Mouse (Mus musculus) lung, postnatal 0 days (tissue): ENCODE measurements around the gene Mrps7. TPM values are rescaled to one million over a fixed set of nuclear protein-coding genes. Genes with fewer than 3 reads are reported as not detected.

Source experiments
- ATAC-seq: fragments of 200-750 bp; cut with Nextera tagmentation; 2 replicates; pipeline ENCODE4 v1.8.0; 2017; ENCODE audit warnings: moderate library complexity
- DNase-seq: peaks from one replicate; pipeline ENCODE4 v3.0.0-alpha.2; 2016; ENCODE audit warnings: low spot score
- H3K27ac ChIP-seq: fragments of 300-500 bp; sonication (generic); 2 replicates; pipeline ENCODE4 v1.5.1; 2014; ENCODE audit warnings: antibody characterized with exemption, mild to moderate bottlenecking, low read length, mixed read lengths
- H3K27me3 ChIP-seq: fragments of 300-500 bp; sonication (generic); replicated peaks from 2 replicates; pipeline ENCODE4 v1.6.1; 2014; ENCODE audit warnings: low read length, mixed read lengths; ENCODE audit not compliant: insufficient read depth
- H3K36me3 ChIP-seq: fragments of 300-500 bp; sonication (generic); 2 replicates; pipeline ENCODE4 v1.6.1; 2014; ENCODE audit warnings: low read length, mixed read lengths; ENCODE audit not compliant: insufficient read depth
- H3K4me1 ChIP-seq: fragments of 300-500 bp; sonication (generic); 2 replicates; pipeline ENCODE4 v1.6.1; 2014; ENCODE audit warnings: antibody characterized with exemption, low read depth, low read length, mixed read lengths; ENCODE audit not compliant: insufficient read depth
- H3K4me2 ChIP-seq: fragments of 300-500 bp; sonication (generic); replicated peaks from 2 replicates; pipeline ENCODE4 v1.6.1; 2014; ENCODE audit warnings: low read depth, mild to moderate bottlenecking, low read length, moderate library complexity, mixed read lengths
- H3K4me3 ChIP-seq: fragments of 300-500 bp; sonication (generic); 2 replicates; pipeline ENCODE4 v1.5.1; 2014; ENCODE audit warnings: low read depth, low read length
- H3K9ac ChIP-seq: fragments of 300-500 bp; sonication (generic); replicated peaks from 2 replicates; pipeline ENCODE4 v1.6.1; 2014; ENCODE audit warnings: low read depth, mild to moderate bottlenecking
- H3K9me3 ChIP-seq: fragments of 300-500 bp; sonication (generic); 2 replicates; pipeline ENCODE4 v1.6.1; 2016; ENCODE audit warnings: low read length, mixed read lengths
- CTCF ChIP-seq: IDR thresholded peaks from 2 replicates; pipeline ENCODE4 v1.5.1; 2016; ENCODE audit warnings: antibody characterized with exemption, mild to moderate bottlenecking
- EP300 ChIP-seq: IDR thresholded peaks from 2 replicates; pipeline ENCODE4 v1.6.1; 2016; ENCODE audit warnings: antibody characterized with exemption, mild to moderate bottlenecking, control low read depth
- WGBS: fragments of 180-500 bp; shearing (Covaris S2); extraction: QIAGEN DNeasy Blood & Tissue Kit; methylation state at CpG from one replicate; pipeline ENCODE4 v1.1.7; 2014; 5-methylcytosine and 5-hydroxymethylcytosine counted together
- polyA plus RNA-seq: library from polyadenylated mRNA; unstranded; fragments of >200 nt; fragmentation: Nextera tagmentation; extraction: Ambion mirVana; gene quantifications from 2 replicates; pipeline ENCODE4 v1.2.1, GENCODE M21; 2015

Mrps7 gene
- polyA plus RNA-seq, 1 experiment from 2014 or later: 47.4 TPM

- no peak overlapping the region for H3K4me2 ChIP-seq
- H3K36me3 ChIP-seq: peaks cover 13% of the 10 kb centered on the region; the same call in 1 of the 2 replicates
- no peak overlapping the region for H3K4me3 ChIP-seq
- ATAC-seq: no peak
- no peaks in the 10 kb centered on the region for H3K27me3 ChIP-seq
- no peaks in the 10 kb centered on the region for H3K9me3 ChIP-seq
- WGBS: 74% methylated on average over 2 of the region's 2 CpGs
- peaks cover 5% of the 10 kb centered on the region for H3K4me1 ChIP-seq
- no peak for DNase-seq
- no peak overlapping the region for H3K27ac ChIP-seq
- TF ChIP-seq EP300 (no peak), CTCF (no peak)
- H3K9ac ChIP-seq: no peak overlapping the region
Observed at GRCm38 (mm10) chr11:115618001-115618400, 14.3 kb downstream of the Mrps7 start.

DNA sequence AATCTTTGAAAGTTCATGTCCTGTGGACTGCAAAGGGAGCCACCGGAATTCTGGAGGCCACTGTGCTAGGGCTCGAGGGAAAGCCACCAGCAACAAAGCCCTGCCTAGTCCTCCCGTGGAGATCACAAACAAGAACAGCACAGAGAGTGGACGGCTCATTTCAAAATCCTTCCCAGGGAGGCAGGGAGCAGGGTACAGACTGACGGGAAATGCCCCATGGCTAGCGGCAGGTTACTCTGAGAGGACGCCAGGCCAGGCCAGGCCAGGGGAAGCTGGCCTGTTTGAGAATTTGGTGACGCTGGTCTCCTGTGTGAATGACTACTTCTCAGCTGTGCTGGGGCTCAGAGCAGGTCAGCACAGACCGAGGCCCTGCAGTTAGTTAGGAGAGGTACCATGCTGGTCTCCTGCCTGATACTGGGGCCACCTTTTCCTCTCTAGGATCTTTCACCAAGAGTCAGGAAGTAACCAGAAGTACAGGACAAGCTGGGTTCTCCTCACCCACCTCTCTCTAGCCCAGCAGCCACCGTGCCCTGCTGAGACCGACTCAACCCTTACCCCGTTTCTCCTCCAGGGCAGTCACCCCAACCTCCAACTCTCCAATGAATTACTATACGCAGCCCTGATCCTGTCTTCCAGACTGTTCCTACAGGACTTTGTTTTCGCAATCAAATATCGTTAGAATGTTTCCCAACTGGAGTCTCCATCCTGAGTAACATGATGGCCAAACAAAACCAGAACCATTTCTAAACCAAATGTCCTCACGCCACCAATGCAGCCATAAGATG, 15.2 kb downstream of the Mrps7 start:
- Histone ChIP-seq H3K27me3 (no peaks in the 10 kb centered on the region), H3K4me3 (no peak overlapping the region), H3K9me3 (no peaks in the 10 kb centered on the region), H3K36me3 (peaks cover 13% of the 10 kb centered on the region; the same call in 1 of the 2 replicates), H3K9ac (no peak overlapping the region), H3K4me1 (no peaks in the 10 kb centered on the region), H3K4me2 (no peak overlapping the region), H3K27ac (no peak overlapping the region)
- 87% methylated on average over 16 of the region's 16 CpGs for WGBS
- ATAC-seq (no peak), DNase-seq (no peak)
- TF ChIP-seq CTCF: no peak
- TF ChIP-seq EP300: no peak

- DNase-seq: no peak
- no peaks in the 10 kb centered on the region for H3K9me3 ChIP-seq
- no peak overlapping the region for H3K27ac ChIP-seq
- H3K27me3 ChIP-seq: no peaks in the 10 kb centered on the region
- H3K4me2 ChIP-seq: no peak overlapping the region
- no peaks in the 10 kb centered on the region for H3K4me1 ChIP-seq
- no peak overlapping the region for H3K9ac ChIP-seq
- WGBS: 93% methylated on average over 7 of the region's 7 CpGs
- TF ChIP-seq CTCF (no peak), EP300 (no peak)
- no peak overlapping the region for H3K4me3 ChIP-seq
- H3K36me3 ChIP-seq: peaks cover 13% of the 10 kb centered on the region; the same call in 1 of the 2 replicates
- ATAC-seq: no peak
Observed at GRCm38 (mm10) chr11:115619949-115620348, 16.2 kb downstream of the Mrps7 start.

DNA sequence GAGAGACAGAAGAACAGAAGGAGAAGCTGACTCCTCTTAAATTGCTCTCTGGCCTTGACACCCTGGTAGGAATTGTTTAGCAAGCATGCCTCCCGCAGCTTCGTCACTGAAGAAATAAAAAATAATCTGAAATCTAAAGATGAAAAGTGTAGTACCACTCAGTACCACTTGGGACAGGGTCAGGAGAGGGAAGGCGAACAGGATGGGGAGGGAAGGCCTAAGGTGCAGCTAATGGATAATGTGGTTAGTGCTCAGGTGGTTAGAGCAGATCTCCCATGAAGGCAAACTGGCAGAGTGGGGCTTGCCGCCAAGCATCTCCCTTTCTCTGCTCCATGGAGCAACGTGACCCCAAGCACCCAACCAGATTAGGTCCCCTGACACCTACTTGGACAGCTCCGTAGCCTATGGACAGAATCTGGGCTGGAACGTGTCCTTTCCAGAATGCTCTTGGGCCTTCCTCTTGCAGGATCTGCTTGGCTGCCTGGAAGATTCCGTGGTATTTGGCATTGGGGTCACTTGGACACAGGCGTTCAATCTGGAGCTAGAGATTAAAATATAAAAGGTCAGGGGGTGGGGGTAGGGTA, 19.9 kb downstream of the Mrps7 start:
- Histone ChIP-seq H3K27ac (no peak overlapping the region), H3K4me3 (no peak overlapping the region), H3K9ac (no peak overlapping the region), H3K9me3 (no peaks in the 10 kb centered on the region), H3K4me2 (no peak overlapping the region), H3K27me3 (no peaks in the 10 kb centered on the region), H3K36me3 (peaks cover 13% of the 10 kb centered on the region; the same call in 1 of the 2 replicates), H3K4me1 (no peaks in the 10 kb centered on the region)
- DNase-seq: peak; percentile 44
- WGBS: 71% methylated on average over 9 of the region's 9 CpGs
- ATAC-seq: no peak
- TF ChIP-seq EP300: no peak
- peak; percentile 66 for TF ChIP-seq CTCF

GRCm38 (mm10) chr11:115625877-115626276, 22.2 kb downstream of the Mrps7 start:
- H3K4me1 ChIP-seq: no peaks in the 10 kb centered on the region
- H3K4me2 ChIP-seq: no peak overlapping the region
- H3K4me3 ChIP-seq: no peak overlapping the region
- H3K9ac ChIP-seq: no peak overlapping the region
- peaks cover 3% of the 10 kb centered on the region; the same call in 1 of the 2 replicates for H3K36me3 ChIP-seq
- H3K9me3 ChIP-seq: no peaks in the 10 kb centered on the region
- no peak for DNase-seq
- TF ChIP-seq EP300: no peak
- TF ChIP-seq CTCF: no peak
- WGBS: 80% methylated on average over 9 of the region's 9 CpGs
- no peak overlapping the region for H3K27ac ChIP-seq
- H3K27me3 ChIP-seq: no peaks in the 10 kb centered on the region
- no peak for ATAC-seq

GRCm38 (mm10) chr11:115626824-115627616, 23.3 kb downstream of the Mrps7 start:
- H3K4me3 ChIP-seq: peak overlapping the region; percentile 56
- TF ChIP-seq CTCF: no peak
- no peak for TF ChIP-seq EP300
- DNase-seq: no peak
- no peaks in the 10 kb centered on the region for H3K9me3 ChIP-seq
- no peaks in the 10 kb centered on the region for H3K27me3 ChIP-seq
- no peaks in the 10 kb centered on the region for H3K4me1 ChIP-seq
- WGBS: 47% methylated on average over 11 of the region's 11 CpGs
- peaks cover 2% of the 10 kb centered on the region; the same call in 1 of the 2 replicates for H3K36me3 ChIP-seq
- 0 out of 2 replicates have a peak overlapping the region, but pooled peaks have one; percentile 46 for H3K9ac ChIP-seq
- peak overlapping the region; percentile 89 for H3K4me2 ChIP-seq
- H3K27ac ChIP-seq: no peak overlapping the region
- ATAC-seq: no peak
